Mouse (Mus musculus) liver, embryonic 12.5 days (tissue): ENCODE results near the gene Cpsf3. TPM values are rescaled to one million over a fixed set of nuclear protein-coding genes. Genes with fewer than 3 reads are reported as not detected.

Experiments used
- ATAC-seq: fragments of 200-750 bp; cut with Nextera tagmentation; 2 replicates; pipeline ENCODE4 v1.8.0; 2017; ENCODE audit warnings: moderate number of reproducible peaks, mild to moderate bottlenecking, moderate library complexity
- H3K27ac ChIP-seq: fragments of 300-500 bp; sonication (generic); 2 replicates; pipeline ENCODE4 v1.5.1; 2016; ENCODE audit warnings: mild to moderate bottlenecking
- H3K27me3 ChIP-seq: fragments of 300-500 bp; sonication (generic); replicated peaks from 2 replicates; pipeline ENCODE4 v1.6.1; 2016; ENCODE audit warnings: mild to moderate bottlenecking, moderate library complexity
- H3K36me3 ChIP-seq: fragments of 300-500 bp; sonication (generic); 2 replicates; pipeline ENCODE4 v1.6.1; 2016; ENCODE audit warnings: mild to moderate bottlenecking, moderate library complexity
- H3K4me1 ChIP-seq: fragments of 300-500 bp; sonication (generic); 2 replicates; pipeline ENCODE4 v1.6.1; 2016
- H3K4me2 ChIP-seq: fragments of 300-500 bp; sonication (generic); 2 replicates; pipeline ENCODE4 v1.6.1; 2016; ENCODE audit warnings: mild to moderate bottlenecking, moderate library complexity
- H3K4me3 ChIP-seq: fragments of 300-500 bp; sonication (generic); 2 replicates; pipeline ENCODE4 v1.5.1; 2016; ENCODE audit warnings: mild to moderate bottlenecking, moderate library complexity
- H3K9ac ChIP-seq: fragments of 300-500 bp; sonication (generic); 2 replicates; pipeline ENCODE4 v1.6.1; 2016; ENCODE audit warnings: mild to moderate bottlenecking, moderate library complexity
- H3K9me3 ChIP-seq: fragments of 300-500 bp; sonication (generic); replicated peaks from 2 replicates; pipeline ENCODE4 v1.6.1; 2016; ENCODE audit warnings: mild to moderate bottlenecking, moderate library complexity
- WGBS: fragments of 180-500 bp; shearing (Covaris S2); methylation state at CpG from one replicate; pipeline ENCODE4 v1.1.7; 2016; ENCODE audit not compliant: insufficient replicate concordance; 5-methylcytosine and 5-hydroxymethylcytosine counted together
- polyA plus RNA-seq: library from polyadenylated mRNA; unstranded; fragments of >200 nt; fragmentation: Nextera tagmentation; extraction: Ambion mirVana; gene quantifications from 2 replicates; pipeline ENCODE4 v1.2.1, GENCODE M21; 2016

Cpsf3 gene
- polyA plus RNA-seq, 1 experiment from 2014 or later, result 72.6 TPM

GRCm38 (mm10) chr12:21324101-21324500 is 38.9 kb downstream of the Cpsf3 start:
- ATAC-seq, result no peak
- no peak overlapping the region for H3K4me2 ChIP-seq
- no peak overlapping the region for H3K9ac ChIP-seq
- no peak overlapping the region for H3K4me3 ChIP-seq
- no peaks in the 10 kb centered on the region for H3K4me1 ChIP-seq
- no peaks in the 10 kb centered on the region for H3K9me3 ChIP-seq
- 77% methylated on average over 5 of the region's 5 CpGs for WGBS
- H3K27ac ChIP-seq, result no peak overlapping the region
- peaks cover 93% of the 10 kb centered on the region for H3K36me3 ChIP-seq
- H3K27me3 ChIP-seq, result no peaks in the 10 kb centered on the region

DNA sequence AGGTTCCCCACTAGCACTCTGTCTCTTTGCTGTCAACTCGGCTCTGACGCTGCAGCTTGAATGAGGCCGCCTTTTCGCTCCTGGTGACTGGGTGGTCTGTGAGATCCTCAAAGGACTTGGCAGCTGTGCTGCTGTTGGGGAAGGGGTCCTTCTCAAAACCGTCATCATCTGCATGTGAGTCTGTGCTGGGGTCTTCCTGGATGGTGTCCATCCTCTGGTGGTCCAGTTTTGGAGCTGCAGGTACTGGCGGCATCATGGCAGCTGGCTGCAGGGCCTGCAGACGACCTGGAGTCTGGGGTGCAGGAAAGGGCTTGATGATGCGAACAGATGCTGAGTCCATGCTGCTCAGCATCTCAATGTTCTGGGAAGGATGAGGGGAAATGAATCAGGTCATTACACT is 40.1 kb downstream of the Cpsf3 start:
- H3K27me3 ChIP-seq, result no peaks in the 10 kb centered on the region
- H3K4me1 ChIP-seq, result no peaks in the 10 kb centered on the region
- H3K4me2 ChIP-seq, result no peak overlapping the region
- H3K4me3 ChIP-seq, result no peak overlapping the region
- no peaks in the 10 kb centered on the region for H3K9me3 ChIP-seq
- no peak for ATAC-seq
- peaks cover 95% of the 10 kb centered on the region for H3K36me3 ChIP-seq
- 85% methylated on average over 8 of the region's 8 CpGs for WGBS
- H3K27ac ChIP-seq, result no peak overlapping the region
- H3K9ac ChIP-seq, result no peak overlapping the region

- Histone ChIP-seq H3K36me3 (peaks cover 92% of the 10 kb centered on the region), H3K4me2 (no peak overlapping the region), H3K4me1 (no peaks in the 10 kb centered on the region), H3K9me3 (no peaks in the 10 kb centered on the region), H3K4me3 (no peak overlapping the region), H3K27ac (no peak overlapping the region), H3K9ac (no peak overlapping the region), H3K27me3 (no peaks in the 10 kb centered on the region)
- ATAC-seq, result no peak
- WGBS, result 89% methylated on average over 3 of the region's 3 CpGs
Measured at GRCm38 (mm10) chr12:21326325-21326724, 41.1 kb downstream of the Cpsf3 start.

DNA sequence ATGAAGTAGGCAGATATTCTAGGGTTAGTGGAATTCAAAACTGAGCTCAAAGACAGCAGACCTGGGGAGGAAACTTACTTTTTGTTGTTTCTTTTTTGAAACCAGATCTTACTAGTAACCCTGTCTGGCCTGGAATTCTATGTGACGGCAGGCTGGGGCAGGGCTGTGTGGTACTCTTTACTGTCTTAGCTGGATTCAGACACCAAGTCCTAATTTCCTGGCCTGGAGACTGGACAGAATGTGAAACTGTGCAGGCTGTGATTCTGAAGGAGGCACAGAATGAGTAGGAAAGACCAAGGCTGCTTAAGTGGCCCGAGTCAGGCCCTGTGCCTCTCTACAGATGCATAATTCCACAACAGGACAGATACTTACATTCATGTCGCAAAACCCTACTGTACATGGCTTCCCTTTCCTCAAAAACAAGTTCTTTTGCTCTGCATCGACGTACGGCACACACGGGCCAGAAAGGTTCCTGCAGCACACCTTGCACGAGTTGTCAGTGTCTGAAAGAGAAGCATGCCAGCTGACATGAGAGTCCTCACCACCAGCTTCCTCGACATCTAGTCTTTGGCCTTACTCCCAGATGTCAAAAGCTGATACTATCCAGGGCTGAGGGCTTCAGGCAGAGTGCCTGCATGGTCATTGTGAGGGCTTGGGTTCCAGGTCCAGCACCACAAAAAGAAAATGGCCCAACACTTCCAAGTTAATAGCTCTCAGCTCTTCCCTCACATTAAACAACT is 44.6 kb downstream of the Cpsf3 start:
- Histone ChIP-seq H3K27me3 (no peaks in the 10 kb centered on the region), H3K4me2 (no peak overlapping the region), H3K4me1 (no peaks in the 10 kb centered on the region), H3K9me3 (no peaks in the 10 kb centered on the region), H3K9ac (no peak overlapping the region), H3K27ac (no peak overlapping the region), H3K4me3 (no peak overlapping the region), H3K36me3 (peaks cover 96% of the 10 kb centered on the region)
- ATAC-seq, result no peak
- whole genome bisulfite sequencing, result 88% methylated on average over 9 of the region's 9 CpGs

GRCm38 (mm10) chr12:21330961-21331576 is 45.9 kb downstream of the Cpsf3 start:
- Histone ChIP-seq H3K9ac (no peak overlapping the region), H3K9me3 (no peaks in the 10 kb centered on the region), H3K4me1 (no peaks in the 10 kb centered on the region), H3K4me2 (no peak overlapping the region), H3K36me3 (peaks cover 96% of the 10 kb centered on the region), H3K27me3 (no peaks in the 10 kb centered on the region), H3K27ac (no peak overlapping the region), H3K4me3 (no peak overlapping the region)
- ATAC-seq, result no peak
- 83% methylated on average over 10 of the region's 10 CpGs for WGBS

DNA sequence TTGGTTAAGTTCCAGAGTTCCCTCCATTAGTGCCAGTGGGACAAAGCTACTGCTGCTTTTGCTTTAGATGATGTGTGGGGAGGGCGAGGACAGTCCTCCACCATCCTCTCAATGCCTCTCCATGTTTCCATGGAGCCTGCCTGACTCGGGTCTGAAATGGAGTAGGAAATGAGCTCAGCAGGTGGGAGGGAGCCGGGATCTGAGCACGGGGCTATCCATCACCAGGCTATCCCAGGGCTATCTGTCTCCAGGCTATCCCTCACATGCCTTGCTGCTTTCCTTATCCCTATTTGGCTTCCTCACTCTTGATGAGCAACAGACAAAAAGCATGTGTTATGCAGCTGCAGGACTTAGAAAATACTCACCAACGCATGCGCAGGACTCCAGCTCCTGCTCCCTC is 46.5 kb downstream of the Cpsf3 start:
- H3K9ac ChIP-seq, result no peak overlapping the region
- H3K36me3 ChIP-seq, result peaks cover 96% of the 10 kb centered on the region
- no peaks in the 10 kb centered on the region for H3K9me3 ChIP-seq
- no peaks in the 10 kb centered on the region for H3K4me1 ChIP-seq
- H3K27me3 ChIP-seq, result no peaks in the 10 kb centered on the region
- no peak overlapping the region for H3K4me2 ChIP-seq
- no peak overlapping the region for H3K4me3 ChIP-seq
- no peak overlapping the region for H3K27ac ChIP-seq
- whole genome bisulfite sequencing, result 78% methylated on average over 6 of the region's 6 CpGs
- ATAC-seq, result no peak

DNA sequence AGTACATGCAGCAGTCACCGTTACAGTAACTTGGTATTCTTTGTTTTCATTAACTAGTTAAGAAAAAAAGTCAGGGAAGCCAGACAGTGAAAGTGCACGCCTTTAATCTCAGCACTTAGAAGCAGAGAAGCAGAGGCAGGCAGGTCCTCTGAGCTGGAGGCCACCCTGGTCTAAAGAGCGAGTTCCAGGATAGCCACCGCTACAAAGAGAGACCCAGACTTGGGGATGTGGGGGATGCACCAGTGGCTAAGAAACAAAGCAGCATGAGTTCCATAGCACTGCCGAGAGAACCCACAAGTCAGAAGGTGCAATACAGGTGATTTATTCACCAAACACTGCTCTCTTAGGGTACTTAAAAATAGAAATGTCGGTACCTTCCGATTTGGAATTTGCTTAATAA is 47.8 kb downstream of the Cpsf3 start:
- peaks cover 92% of the 10 kb centered on the region for H3K36me3 ChIP-seq
- no peak overlapping the region for H3K27ac ChIP-seq
- H3K27me3 ChIP-seq, result no peaks in the 10 kb centered on the region
- 88% methylated on average over 7 of the region's 7 CpGs for whole genome bisulfite sequencing
- no peaks in the 10 kb centered on the region for H3K9me3 ChIP-seq
- H3K9ac ChIP-seq, result no peak overlapping the region
- ATAC-seq, result no peak
- H3K4me3 ChIP-seq, result no peak overlapping the region
- no peaks in the 10 kb centered on the region for H3K4me1 ChIP-seq
- H3K4me2 ChIP-seq, result no peak overlapping the region

- H3K4me1 ChIP-seq, result no peaks in the 10 kb centered on the region
- no peaks in the 10 kb centered on the region for H3K27me3 ChIP-seq
- WGBS, result 83% methylated on average over 5 of the region's 5 CpGs
- no peak overlapping the region for H3K4me2 ChIP-seq
- H3K9ac ChIP-seq, result no peak overlapping the region
- H3K27ac ChIP-seq, result no peak overlapping the region
- no peaks in the 10 kb centered on the region for H3K9me3 ChIP-seq
- no peak overlapping the region for H3K4me3 ChIP-seq
- peaks cover 90% of the 10 kb centered on the region for H3K36me3 ChIP-seq
- no peak for ATAC-seq
Measured at GRCm38 (mm10) chr12:21333766-21334165, 48.6 kb downstream of the Cpsf3 start.

- Histone ChIP-seq H3K4me1 (no peaks in the 10 kb centered on the region), H3K36me3 (peaks cover 93% of the 10 kb centered on the region), H3K27me3 (no peaks in the 10 kb centered on the region), H3K27ac (no peak overlapping the region), H3K9me3 (no peaks in the 10 kb centered on the region), H3K4me3 (no peak overlapping the region), H3K9ac (no peak overlapping the region), H3K4me2 (no peak overlapping the region)
- peak; percentile 51; the same call in 1 of the 2 replicates for ATAC-seq
- 72% methylated on average over 7 of the region's 7 CpGs for WGBS
Measured at GRCm38 (mm10) chr12:21335869-21336268, 50.7 kb downstream of the Cpsf3 start.

- H3K4me3 ChIP-seq, result no peak overlapping the region
- 85% methylated on average over 5 of the region's 5 CpGs for WGBS
- no peaks in the 10 kb centered on the region for H3K9me3 ChIP-seq
- H3K36me3 ChIP-seq, result peaks cover 93% of the 10 kb centered on the region
- H3K27me3 ChIP-seq, result no peaks in the 10 kb centered on the region
- H3K27ac ChIP-seq, result no peak overlapping the region
- no peaks in the 10 kb centered on the region for H3K4me1 ChIP-seq
- no peak for ATAC-seq
- H3K4me2 ChIP-seq, result no peak overlapping the region
- H3K9ac ChIP-seq, result no peak overlapping the region
Measured at GRCm38 (mm10) chr12:21337171-21337570, 52.0 kb downstream of the Cpsf3 start.

- Histone ChIP-seq H3K36me3 (peaks cover 80% of the 10 kb centered on the region), H3K9ac (no peak overlapping the region), H3K27ac (no peak overlapping the region), H3K4me1 (no peaks in the 10 kb centered on the region), H3K9me3 (no peaks in the 10 kb centered on the region), H3K4me2 (no peak overlapping the region), H3K4me3 (no peak overlapping the region), H3K27me3 (no peaks in the 10 kb centered on the region)
- 91% methylated on average over 5 of the region's 5 CpGs for WGBS
- ATAC-seq, result no peak
Measured at GRCm38 (mm10) chr12:21340674-21341073, 55.5 kb downstream of the Cpsf3 start.

GRCm38 (mm10) chr12:21346972-21347371 is 61.8 kb downstream of the Cpsf3 start:
- Histone ChIP-seq H3K9ac (no peak overlapping the region), H3K36me3 (peaks cover 78% of the 10 kb centered on the region), H3K9me3 (peaks cover 3% of the 10 kb centered on the region; the same call in 1 of the 2 replicates), H3K27ac (no peak overlapping the region), H3K4me1 (no peaks in the 10 kb centered on the region), H3K4me3 (no peak overlapping the region), H3K4me2 (no peak overlapping the region), H3K27me3 (no peaks in the 10 kb centered on the region)
- ATAC-seq, result no peak
- 89% methylated on average over 7 of the region's 7 CpGs for WGBS
